Mouse (Mus musculus) MEL (cell line): ENCODE measurements around the gene Ebna1bp2.

ENCODE experiments used
- CTCF ChIP-seq, 3 experiments: IDR thresholded peaks in 2 of 3; conservative IDR thresholded peaks in 1 of 3; 2 replicates each; pipeline ENCODE4 v1.5.1; 2011 to 2012; ENCODE audit warnings: low read length in 3 of 3, low read depth in 2 of 3, mild to moderate bottlenecking in 2 of 3, improper control_type of control experiment in 1 of 3, inconsistent platforms in 1 of 3, mixed read lengths in 1 of 3, moderate library complexity in 1 of 3; ENCODE audit not compliant: control insufficient read depth in 1 of 3, insufficient read depth in 1 of 3, poor library complexity in 1 of 3, severe bottlenecking in 1 of 3
- E2F4 ChIP-seq: IDR thresholded peaks from 2 replicates; pipeline ENCODE4 v1.6.1; 2011; ENCODE audit warnings: low read depth, low read length, improper control_type of control experiment, borderline replicate concordance
- MAFK ChIP-seq: IDR thresholded peaks from 2 replicates; pipeline ENCODE4 v1.6.1; 2011; ENCODE audit warnings: low read depth, mild to moderate bottlenecking, low read length, improper control_type of control experiment, borderline replicate concordance
- POLR2A ChIP-seq, 2 experiments: IDR thresholded peaks; 2 replicates each; pipeline ENCODE4 v1.6.1; 2011 to 2012; ENCODE audit warnings: low read length in 2 of 2, mild to moderate bottlenecking in 2 of 2, control low read depth in 1 of 2, improper control_type of control experiment in 1 of 2, low read depth in 1 of 2, moderate library complexity in 1 of 2; ENCODE audit not compliant: control insufficient read depth in 1 of 2, insufficient read depth in 1 of 2, poor library complexity in 1 of 2
- POLR2AphosphoS2 ChIP-seq: IDR thresholded peaks from 2 replicates; pipeline ENCODE4 v1.6.1; 2011; ENCODE audit warnings: low read length, improper control_type of control experiment
- RAD21 ChIP-seq: IDR thresholded peaks from 2 replicates; pipeline ENCODE4 v1.6.1; 2011; ENCODE audit warnings: mild to moderate bottlenecking, low read depth, low read length, improper control_type of control experiment

- TF ChIP-seq CTCF (IDR thresholded peaks at IDR 0.05 in 2 of 3, conservative IDR thresholded peaks at IDR 0.05 in 1 of 3; ENCODE audit: control insufficient read depth in 1 of 3, insufficient read depth in 1 of 3, low read depth in 2 of 3, low read length in 3 of 3, poor library complexity in 1 of 3, severe bottlenecking in 1 of 3) (no peak), RAD21 (no peak), E2F4 (no peak), MAFK (no peak), POLR2AphosphoS2 (no peak), POLR2A (IDR thresholded peaks at IDR 0.05; ENCODE audit: control insufficient read depth in 1 of 2, insufficient read depth in 1 of 2, low read depth in 1 of 2, low read length in 2 of 2, poor library complexity in 1 of 2) (no peak)
Observed at GRCm38 (mm10) chr4:118589053-118589732, 31.4 kb upstream of the Ebna1bp2 start.
